Mouse (Mus musculus): ENCODE results near the gene Tnni3k. TPM values are rescaled to one million over a fixed set of nuclear protein-coding genes. Genes with fewer than 3 reads are reported as not detected.

Gene Tnni3k
- polyA plus RNA-seq, 1 experiment from 2014 or later = 0.05 TPM

DNA sequence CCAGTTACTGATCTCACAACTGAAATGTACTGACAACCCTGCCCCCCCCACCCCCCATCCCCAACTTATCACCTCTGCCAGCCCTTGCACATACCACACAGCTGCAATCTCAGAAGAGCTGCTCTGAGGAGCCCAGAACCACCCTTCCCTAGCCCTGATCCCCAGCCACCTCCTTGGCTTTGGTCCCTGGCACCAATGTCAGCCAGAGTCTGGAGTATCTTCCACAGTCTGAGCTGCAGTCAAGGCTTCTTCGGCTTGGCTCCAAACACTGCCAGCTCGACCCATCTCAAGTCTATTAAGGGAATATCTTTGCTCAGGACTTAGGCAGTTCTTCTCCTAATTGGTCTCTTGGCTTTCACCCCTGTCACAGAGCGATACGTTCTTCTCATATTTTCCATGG, 261.6 kb downstream of the Tnni3k start:
- Histone ChIP-seq H3K27ac (replicated peaks) (no peak overlapping the region), H3K9ac (no peak overlapping the region), H3K4me1 (replicated peaks) (no peaks in the 10 kb centered on the region), H3K9me3 (no peaks in the 10 kb centered on the region), H3K4me3 (no peak overlapping the region), H3K36me3 (no peaks in the 10 kb centered on the region), H3K27me3 (no peaks in the 10 kb centered on the region), H3K4me2 (no peak overlapping the region)
- no peak for ATAC-seq (ENCODE audit: low FRiP score, low read depth)
- WGBS = 80% methylated on average over 4 of the region's 4 CpGs

DNA sequence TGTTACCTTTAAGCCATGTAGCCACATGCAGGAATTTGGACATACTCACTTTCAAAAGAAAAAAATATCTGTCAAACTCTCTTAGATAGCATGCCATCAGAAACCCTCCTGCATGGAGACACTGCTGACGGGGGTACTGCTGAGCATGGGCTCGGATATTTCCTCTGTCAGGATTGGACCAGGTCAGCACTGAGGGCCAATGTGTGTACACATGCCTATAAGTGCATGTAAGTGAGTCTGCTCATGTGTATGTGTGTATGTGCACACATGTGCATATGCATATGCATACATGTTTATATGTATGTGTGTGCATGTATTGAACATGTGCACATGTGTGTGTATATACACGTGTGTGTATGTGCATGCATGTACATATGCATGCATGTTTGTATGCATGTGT, 267.6 kb downstream of the Tnni3k start:
- Histone ChIP-seq H3K9ac (no peak overlapping the region), H3K4me3 (no peak overlapping the region), H3K27me3 (no peaks in the 10 kb centered on the region), H3K27ac (replicated peaks) (no peak overlapping the region), H3K36me3 (no peaks in the 10 kb centered on the region), H3K4me1 (replicated peaks) (no peaks in the 10 kb centered on the region), H3K9me3 (no peaks in the 10 kb centered on the region), H3K4me2 (no peak overlapping the region)
- ATAC-seq (ENCODE audit: low FRiP score, low read depth) = no peak
- 88% methylated on average over 3 of the region's 3 CpGs for WGBS

DNA sequence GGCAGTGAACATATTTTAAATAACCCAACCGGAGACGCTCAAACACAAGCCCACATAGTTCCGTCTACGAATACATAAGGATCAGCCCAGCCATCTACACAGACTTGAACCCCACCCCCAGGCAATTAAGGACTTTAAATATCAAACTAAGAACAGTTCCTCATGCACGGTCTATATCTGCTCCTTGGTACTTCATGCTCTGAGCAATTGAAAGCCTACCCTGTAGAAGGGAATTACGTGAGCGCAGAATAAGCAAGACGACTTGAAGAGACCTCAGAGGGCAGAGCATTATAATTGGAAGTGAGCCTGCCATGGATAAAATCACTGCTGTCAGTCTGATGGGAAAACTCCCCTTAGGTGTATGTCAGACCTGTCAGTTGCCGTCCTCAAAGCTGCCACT, 268.9 kb downstream of the Tnni3k start:
- H3K9ac ChIP-seq = no peak overlapping the region
- H3K9me3 ChIP-seq = no peaks in the 10 kb centered on the region
- no peak overlapping the region for H3K4me2 ChIP-seq
- 83% methylated on average over 9 of the region's 9 CpGs for WGBS
- 0 out of 2 replicates have a peak, but pooled peaks have one; percentile 10 for ATAC-seq (ENCODE audit: low FRiP score, low read depth)
- H3K27me3 ChIP-seq = no peaks in the 10 kb centered on the region
- H3K4me1 ChIP-seq (replicated peaks) = peaks cover 2% of the 10 kb centered on the region
- H3K36me3 ChIP-seq = no peaks in the 10 kb centered on the region
- H3K4me3 ChIP-seq = no peak overlapping the region
- H3K27ac ChIP-seq (replicated peaks) = no peak overlapping the region

DNA sequence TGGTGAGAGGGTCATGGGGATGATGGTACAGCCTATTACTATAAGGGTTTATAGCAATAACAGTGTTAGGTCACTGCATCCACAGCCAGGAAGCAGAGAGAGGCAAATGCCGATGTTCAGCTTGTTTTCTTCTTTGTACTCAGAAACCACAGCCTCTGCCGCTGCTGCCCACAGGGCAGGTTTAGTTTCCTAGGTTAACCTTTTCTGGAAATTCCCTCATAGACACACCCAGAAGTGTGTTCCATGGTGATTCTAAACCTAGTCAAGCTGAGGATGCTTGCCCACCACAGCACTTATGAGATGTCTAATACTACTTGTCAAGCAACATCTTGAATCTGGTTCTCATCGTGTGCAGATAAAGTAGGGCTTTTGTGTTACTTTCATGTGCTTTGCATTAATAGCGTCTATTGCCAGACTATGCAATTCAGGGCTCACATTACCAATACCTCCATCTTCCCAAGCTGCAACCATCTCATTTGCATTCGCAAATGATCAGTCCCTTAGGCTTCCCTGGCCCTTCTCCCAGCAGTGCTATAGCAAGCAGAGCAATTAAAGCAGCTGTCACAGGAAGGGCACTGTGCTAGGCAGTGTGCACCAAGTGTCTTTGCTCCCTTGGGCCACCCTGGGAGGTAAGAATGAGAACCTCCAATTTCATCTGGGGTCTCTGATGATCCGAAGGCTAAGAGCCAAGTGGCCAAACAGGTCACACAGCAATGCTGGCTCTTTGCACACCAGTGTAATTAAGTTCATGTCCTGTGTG, 276.2 kb downstream of the Tnni3k start:
- peaks cover 22% of the 10 kb centered on the region for H3K4me1 ChIP-seq (replicated peaks)
- no peaks in the 10 kb centered on the region for H3K27me3 ChIP-seq
- peak; percentile 59; the same call in 1 of the 2 replicates for ATAC-seq (ENCODE audit: low FRiP score, low read depth)
- no peak overlapping the region for H3K27ac ChIP-seq (replicated peaks)
- no peaks in the 10 kb centered on the region for H3K36me3 ChIP-seq
- H3K4me2 ChIP-seq = no peak overlapping the region
- no peak overlapping the region for H3K4me3 ChIP-seq
- H3K9me3 ChIP-seq = no peaks in the 10 kb centered on the region
- H3K9ac ChIP-seq = no peak overlapping the region
- WGBS = 51% methylated on average over 6 of the region's 6 CpGs

DNA sequence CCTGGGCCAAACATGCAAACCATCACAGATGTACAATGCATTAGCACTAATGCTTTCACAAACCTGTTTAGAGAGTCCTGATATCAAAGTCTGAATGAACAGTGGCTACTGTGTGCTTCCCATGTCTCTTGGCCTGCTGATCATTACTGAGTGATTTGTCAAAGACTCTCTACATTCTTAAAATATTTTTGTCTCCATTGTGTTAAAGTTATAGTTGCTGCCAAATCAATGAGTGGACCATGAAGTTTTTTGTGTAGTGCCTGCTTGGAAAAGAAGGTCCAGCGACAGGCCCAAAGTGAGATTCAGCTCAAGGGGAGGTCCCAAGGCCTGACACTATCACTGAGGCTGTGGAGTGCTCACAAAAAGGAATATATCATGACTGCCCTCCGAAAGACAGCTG, 283.6 kb downstream of the Tnni3k start:
- H3K4me2 ChIP-seq = no peak overlapping the region
- no peak overlapping the region for H3K9ac ChIP-seq
- H3K36me3 ChIP-seq = no peaks in the 10 kb centered on the region
- H3K9me3 ChIP-seq = no peaks in the 10 kb centered on the region
- no peaks in the 10 kb centered on the region for H3K27me3 ChIP-seq
- no peak overlapping the region for H3K4me3 ChIP-seq
- 85% methylated on average over 2 of the region's 2 CpGs for WGBS
- ATAC-seq (ENCODE audit: low FRiP score, low read depth) = no peak
- no peak overlapping the region for H3K27ac ChIP-seq (replicated peaks)
- 0 out of 2 replicates have a peak, but pooled peaks cover 5% of the 10 kb centered on the region for H3K4me1 ChIP-seq (replicated peaks)

DNA sequence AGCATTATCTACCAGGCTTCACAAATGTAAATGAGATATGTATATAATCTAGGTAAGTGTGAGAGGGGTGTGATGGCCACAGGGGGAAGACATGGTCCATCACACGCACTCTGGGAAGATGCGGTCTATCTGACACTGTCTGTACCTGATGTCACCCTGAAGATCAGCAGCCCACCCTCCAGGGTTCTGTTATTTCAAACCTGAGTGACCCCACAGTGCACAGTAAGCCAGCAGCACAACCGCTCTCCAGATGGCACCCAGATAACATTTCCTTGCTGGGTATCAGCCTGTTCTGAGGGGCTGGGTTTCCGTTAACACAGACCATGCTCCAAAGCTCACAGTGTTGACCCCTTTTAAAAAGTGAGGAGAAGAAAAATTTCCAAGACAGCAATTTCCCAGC, 288.9 kb downstream of the Tnni3k start:
- H3K27me3 ChIP-seq = no peaks in the 10 kb centered on the region
- H3K36me3 ChIP-seq = no peaks in the 10 kb centered on the region
- no peak for ATAC-seq (ENCODE audit: low FRiP score, low read depth)
- H3K4me1 ChIP-seq (replicated peaks) = no peaks in the 10 kb centered on the region
- no peak overlapping the region for H3K9ac ChIP-seq
- H3K27ac ChIP-seq (replicated peaks) = no peak overlapping the region
- WGBS = 86% methylated on average over 4 of the region's 4 CpGs
- H3K4me2 ChIP-seq = no peak overlapping the region
- H3K9me3 ChIP-seq = no peaks in the 10 kb centered on the region
- no peak overlapping the region for H3K4me3 ChIP-seq

DNA sequence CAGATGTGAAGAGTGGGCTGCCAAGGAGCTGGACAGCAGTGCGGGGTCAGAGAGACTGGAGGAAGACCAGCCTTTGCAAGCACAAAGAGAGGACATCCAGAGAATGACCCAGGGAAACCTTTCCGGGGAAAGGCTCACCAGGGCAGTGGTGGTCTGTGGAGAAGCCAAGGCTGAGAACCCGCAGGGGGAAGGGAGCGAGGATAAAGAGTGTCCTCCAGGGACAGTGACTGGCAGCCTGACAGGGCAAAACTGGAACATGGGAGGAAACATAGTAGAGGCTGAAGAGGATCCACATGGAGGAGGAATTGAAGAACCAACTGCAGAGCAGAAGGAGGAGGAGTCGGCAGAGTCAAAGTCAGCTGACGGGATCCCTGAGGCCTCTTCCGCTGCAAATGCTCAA, 291.1 kb downstream of the Tnni3k start:
- no peak overlapping the region for H3K4me3 ChIP-seq
- WGBS = 90% methylated on average over 7 of the region's 7 CpGs
- H3K4me2 ChIP-seq = no peak overlapping the region
- H3K27ac ChIP-seq (replicated peaks) = no peak overlapping the region
- no peak overlapping the region for H3K9ac ChIP-seq
- H3K9me3 ChIP-seq = no peaks in the 10 kb centered on the region
- no peaks in the 10 kb centered on the region for H3K27me3 ChIP-seq
- ATAC-seq (ENCODE audit: low FRiP score, low read depth) = no peak
- no peaks in the 10 kb centered on the region for H3K36me3 ChIP-seq
- no peaks in the 10 kb centered on the region for H3K4me1 ChIP-seq (replicated peaks)

DNA sequence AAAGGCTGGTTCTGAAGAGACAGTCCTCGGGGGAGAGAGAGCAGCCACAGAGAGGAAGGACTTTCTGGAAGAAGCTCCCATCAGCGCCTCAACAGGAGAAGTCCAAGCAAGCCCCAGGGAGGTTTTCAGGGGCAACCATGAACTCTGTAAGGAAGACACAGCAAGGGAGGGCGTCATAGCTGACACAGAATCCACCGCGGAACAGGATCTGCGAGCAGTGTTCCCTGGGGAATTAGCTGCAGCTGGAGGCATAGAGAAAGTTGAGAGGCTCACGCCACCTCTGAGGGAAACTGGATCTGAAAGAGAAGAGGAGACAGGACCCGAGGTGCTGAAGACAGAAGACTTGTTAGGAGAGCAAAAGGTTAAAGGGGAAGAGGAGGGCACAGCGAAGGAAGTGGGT, 291.8 kb downstream of the Tnni3k start:
- no peaks in the 10 kb centered on the region for H3K9me3 ChIP-seq
- no peak for ATAC-seq (ENCODE audit: low FRiP score, low read depth)
- 67% methylated on average over 9 of the region's 9 CpGs for WGBS
- H3K27me3 ChIP-seq = no peaks in the 10 kb centered on the region
- no peaks in the 10 kb centered on the region for H3K4me1 ChIP-seq (replicated peaks)
- H3K9ac ChIP-seq = no peak overlapping the region
- no peak overlapping the region for H3K4me2 ChIP-seq
- no peak overlapping the region for H3K27ac ChIP-seq (replicated peaks)
- no peak overlapping the region for H3K4me3 ChIP-seq
- no peaks in the 10 kb centered on the region for H3K36me3 ChIP-seq

DNA sequence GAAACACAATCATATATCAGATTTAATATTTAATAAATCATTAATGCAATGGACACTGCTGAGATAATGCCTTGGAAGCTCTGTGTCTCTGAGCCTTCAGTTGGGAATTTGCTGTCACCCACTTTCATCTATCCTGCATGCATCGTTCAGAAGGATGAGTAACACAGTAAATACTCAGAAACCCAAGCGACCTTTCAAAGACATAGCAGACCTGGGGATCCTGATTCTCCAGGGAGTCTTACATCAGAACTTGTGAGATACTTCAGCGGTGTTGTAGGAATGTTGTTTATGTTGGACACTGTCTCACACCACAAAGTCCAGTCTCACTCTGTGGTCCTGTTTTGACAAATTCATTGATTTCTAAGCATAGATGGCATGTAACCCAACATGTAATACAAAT, 294.1 kb downstream of the Tnni3k start:
- Histone ChIP-seq H3K36me3 (no peaks in the 10 kb centered on the region), H3K4me1 (replicated peaks) (no peaks in the 10 kb centered on the region), H3K27ac (replicated peaks) (no peak overlapping the region), H3K4me2 (no peak overlapping the region), H3K9ac (no peak overlapping the region), H3K4me3 (no peak overlapping the region), H3K9me3 (no peaks in the 10 kb centered on the region), H3K27me3 (no peaks in the 10 kb centered on the region)
- 91% methylated on average over 3 of the region's 3 CpGs for WGBS
- no peak for ATAC-seq (ENCODE audit: low FRiP score, low read depth)

DNA sequence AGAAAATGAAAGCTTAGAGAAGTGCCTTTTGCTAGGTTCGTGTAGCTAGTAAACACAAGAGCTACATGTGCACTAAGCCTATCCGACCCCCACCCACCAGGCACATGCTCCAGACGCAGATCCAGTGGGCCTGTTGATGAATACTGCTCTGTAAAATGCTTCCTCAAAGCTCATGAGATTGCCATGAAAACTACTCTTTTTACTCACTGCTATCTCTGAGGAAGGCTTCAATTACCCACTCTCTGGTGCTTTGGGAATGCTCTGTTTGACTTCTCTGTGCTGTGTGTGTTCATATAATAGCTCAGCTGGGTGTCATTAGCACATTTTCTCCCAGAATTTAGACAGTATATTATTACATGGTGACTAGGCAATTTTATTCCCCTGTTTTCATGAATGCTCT, 297.1 kb downstream of the Tnni3k start:
- Histone ChIP-seq H3K27me3 (no peaks in the 10 kb centered on the region), H3K27ac (replicated peaks) (no peak overlapping the region), H3K9me3 (no peaks in the 10 kb centered on the region), H3K4me3 (no peak overlapping the region), H3K4me2 (no peak overlapping the region), H3K9ac (no peak overlapping the region), H3K36me3 (no peaks in the 10 kb centered on the region), H3K4me1 (replicated peaks) (no peaks in the 10 kb centered on the region)
- ATAC-seq (ENCODE audit: low FRiP score, low read depth) = no peak
- WGBS = 49% methylated on average over 3 of the region's 3 CpGs

DNA sequence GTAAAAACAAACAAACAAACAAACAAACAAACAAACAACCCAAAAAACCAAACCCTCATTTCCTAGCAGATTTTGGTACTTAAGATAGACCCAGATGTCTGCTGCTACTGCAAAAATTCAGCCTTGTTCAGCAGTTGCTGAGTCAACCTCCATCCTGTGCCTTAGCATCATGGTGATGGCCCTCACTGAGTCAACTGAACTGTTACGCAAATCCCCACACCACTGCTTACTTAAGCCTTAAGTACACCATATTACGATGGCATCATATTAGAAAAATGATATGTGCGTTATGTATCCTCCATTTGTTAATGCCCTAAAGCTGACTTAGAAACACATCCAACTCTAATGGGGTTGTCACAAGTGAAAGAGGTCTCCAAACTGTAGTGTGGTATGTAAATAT, 300.0 kb downstream of the Tnni3k start:
- no peak for ATAC-seq (ENCODE audit: low FRiP score, low read depth)
- Histone ChIP-seq H3K36me3 (no peaks in the 10 kb centered on the region), H3K9ac (no peak overlapping the region), H3K27me3 (no peaks in the 10 kb centered on the region), H3K4me3 (no peak overlapping the region), H3K4me2 (no peak overlapping the region), H3K4me1 (replicated peaks) (no peaks in the 10 kb centered on the region), H3K9me3 (no peaks in the 10 kb centered on the region), H3K27ac (replicated peaks) (no peak overlapping the region)
- WGBS = 94% methylated on average over 3 of the region's 3 CpGs

DNA sequence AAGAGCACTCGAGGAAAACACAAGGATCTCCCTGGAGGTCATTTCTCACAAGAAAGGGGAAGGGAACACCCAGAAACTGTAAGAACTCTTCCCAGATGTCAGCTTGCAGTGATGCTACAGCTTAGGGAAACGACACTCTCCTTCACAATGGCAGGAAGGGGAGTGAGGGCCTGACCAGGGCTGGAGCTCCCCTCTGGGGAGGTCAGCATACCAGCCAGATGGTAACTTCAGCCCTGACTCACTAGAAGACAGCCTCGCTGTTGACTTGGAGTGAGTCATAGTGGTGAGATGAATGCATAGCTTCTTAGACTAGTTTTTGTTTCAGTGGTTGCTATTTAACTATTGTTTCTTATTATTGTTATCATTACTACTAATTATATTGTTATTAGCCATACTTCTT, 300.7 kb downstream of the Tnni3k start:
- Histone ChIP-seq H3K9ac (no peak overlapping the region), H3K27ac (replicated peaks) (no peak overlapping the region), H3K4me2 (no peak overlapping the region), H3K27me3 (no peaks in the 10 kb centered on the region), H3K36me3 (no peaks in the 10 kb centered on the region), H3K9me3 (no peaks in the 10 kb centered on the region), H3K4me3 (no peak overlapping the region), H3K4me1 (replicated peaks) (no peaks in the 10 kb centered on the region)
- WGBS = 54% methylated on average over 3 of the region's 3 CpGs
- ATAC-seq (ENCODE audit: low FRiP score, low read depth) = no peak

DNA sequence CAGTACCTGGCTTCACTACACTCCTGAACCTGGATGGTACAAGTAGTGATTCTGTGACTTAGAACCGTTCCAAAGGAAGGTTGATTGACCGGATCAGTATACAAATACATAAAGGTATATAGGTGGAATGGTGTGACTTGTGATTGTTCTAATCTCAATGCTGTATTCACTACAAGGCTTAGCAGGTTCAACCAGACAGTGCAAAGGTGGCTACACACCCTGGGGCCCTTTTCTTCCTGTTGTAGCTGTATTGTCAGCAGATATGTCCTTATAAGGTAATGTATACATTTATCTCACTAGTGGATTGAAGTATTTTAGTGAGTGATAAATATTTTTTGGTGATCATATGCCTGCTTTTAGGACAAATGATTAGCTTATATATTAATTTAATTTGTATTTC, 310.9 kb downstream of the Tnni3k start:
- H3K27ac ChIP-seq (replicated peaks) = no peak overlapping the region
- H3K36me3 ChIP-seq = no peaks in the 10 kb centered on the region
- no peak overlapping the region for H3K4me2 ChIP-seq
- H3K9me3 ChIP-seq = no peaks in the 10 kb centered on the region
- H3K27me3 ChIP-seq = no peaks in the 10 kb centered on the region
- 93% methylated on average over 2 of the region's 2 CpGs for WGBS
- no peak for ATAC-seq (ENCODE audit: low FRiP score, low read depth)
- H3K9ac ChIP-seq = no peak overlapping the region
- no peaks in the 10 kb centered on the region for H3K4me1 ChIP-seq (replicated peaks)
- no peak overlapping the region for H3K4me3 ChIP-seq
